Mouse (Mus musculus) liver, adult 2 months (tissue): ENCODE measurements at regions not wholly inside any gene's neighbourhood (a gene's known extent, or its start where the extent isn't known, plus 50 kb on each side); places are given as distances from the start of the nearest gene placed in this dataset.

Source experiments
- DNase-seq: peaks from one replicate; pipeline ENCODE4 v3.0.0-alpha.2; 2011; ENCODE audit warnings: low read depth, low spot score; ENCODE audit errors: extremely low read depth
- H3K27ac ChIP-seq: fragments of 200-500 bp; replicated peaks from 2 replicates; pipeline ENCODE4 v1.5.1; 2012; ENCODE audit warnings: low read depth, mild to moderate bottlenecking, control low read depth, inconsistent platforms, low read length; ENCODE audit not compliant: insufficient read depth
- H3K27me3 ChIP-seq: fragments of 200-500 bp; 2 replicates; pipeline ENCODE4 v1.6.1; 2012; ENCODE audit warnings: mild to moderate bottlenecking, moderate library complexity, low read length, inconsistent platforms; ENCODE audit not compliant: control insufficient read depth, insufficient read depth
- H3K36me3 ChIP-seq: fragments of 200-500 bp; 2 replicates; pipeline ENCODE4 v1.6.1; 2012; ENCODE audit warnings: low read length, inconsistent platforms; ENCODE audit not compliant: control insufficient read depth, insufficient read depth
- H3K4me1 ChIP-seq: fragments of 200-500 bp; 2 replicates; pipeline ENCODE4 v1.6.1; 2011; ENCODE audit warnings: low read length; ENCODE audit not compliant: control insufficient read depth, insufficient read depth
- H3K4me3 ChIP-seq: fragments of 200-500 bp; 2 replicates; pipeline ENCODE4 v1.5.1; 2011; ENCODE audit warnings: low read depth, mild to moderate bottlenecking, control low read depth, low read length, moderate library complexity; ENCODE audit not compliant: insufficient read depth
- H3K79me2 ChIP-seq: fragments of 200-500 bp; 2 replicates; pipeline ENCODE4 v1.6.1; 2012; ENCODE audit warnings: inconsistent platforms, mild to moderate bottlenecking, low read length, moderate library complexity; ENCODE audit not compliant: control insufficient read depth, insufficient read depth
- H3K9ac ChIP-seq: fragments of 200-500 bp; 2 replicates; pipeline ENCODE4 v1.6.1; 2012; ENCODE audit warnings: low read depth, mild to moderate bottlenecking, control low read depth, inconsistent platforms, low read length
- CTCF ChIP-seq: fragments of 200-500 bp; IDR thresholded peaks from 2 replicates; pipeline ENCODE4 v1.5.1; 2011; ENCODE audit warnings: low read depth, low read length, control low read depth
- POLR2A ChIP-seq: fragments of 200-500 bp; IDR thresholded peaks from 2 replicates; pipeline ENCODE4 v1.6.1; 2011; ENCODE audit warnings: low read length, control low read depth; ENCODE audit not compliant: insufficient read depth; ENCODE audit errors: extremely low read depth
- WGBS: fragments of 180-500 bp; shearing (Covaris S2); methylation state at CpG from one replicate; pipeline ENCODE4 v1.1.7; 2018; 5-methylcytosine and 5-hydroxymethylcytosine counted together

DNA sequence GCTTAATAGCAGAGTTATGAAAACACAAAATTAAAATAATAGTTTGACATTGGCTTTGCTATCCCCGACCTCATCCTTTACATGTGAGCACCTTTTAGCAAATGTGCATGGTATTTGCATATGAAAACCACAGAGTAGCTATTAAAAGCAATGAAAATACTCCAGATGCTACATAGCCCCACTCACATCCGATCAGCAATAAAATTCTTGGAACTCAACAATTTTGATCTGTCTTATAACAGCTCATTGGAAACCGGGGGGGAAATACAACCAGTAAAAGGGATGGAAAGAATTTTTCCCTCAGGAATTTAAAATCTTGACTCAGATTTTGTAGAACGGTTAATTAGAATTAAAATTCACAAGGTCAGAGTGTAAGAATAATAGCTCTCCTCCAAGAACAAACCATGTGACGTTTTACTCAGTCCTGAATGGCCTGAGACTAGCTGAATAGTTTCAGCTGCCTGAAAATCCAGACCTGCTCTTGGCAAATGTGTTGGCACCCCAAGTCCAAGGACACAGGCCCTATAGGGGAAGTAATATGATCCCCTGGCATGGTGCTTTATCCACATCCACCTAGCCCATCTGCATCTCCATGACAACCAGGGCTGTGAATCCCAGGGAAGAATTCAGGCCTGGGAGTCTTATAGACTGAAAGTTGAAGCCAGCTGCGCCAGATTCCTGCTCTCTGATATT, 370.9 kb downstream of the Tns3 start:
- no peak overlapping the region for H3K4me3 ChIP-seq
- 74% methylated on average over 6 of the region's 6 CpGs for WGBS
- H3K79me2 ChIP-seq: no peaks in the 10 kb centered on the region
- no peaks in the 10 kb centered on the region for H3K36me3 ChIP-seq
- no peak for DNase-seq
- no peaks in the 10 kb centered on the region for H3K27me3 ChIP-seq
- no peak overlapping the region for H3K27ac ChIP-seq
- H3K4me1 ChIP-seq: no peaks in the 10 kb centered on the region
- no peak overlapping the region for H3K9ac ChIP-seq
- TF ChIP-seq CTCF: no peak
- no peak for TF ChIP-seq POLR2A

DNA sequence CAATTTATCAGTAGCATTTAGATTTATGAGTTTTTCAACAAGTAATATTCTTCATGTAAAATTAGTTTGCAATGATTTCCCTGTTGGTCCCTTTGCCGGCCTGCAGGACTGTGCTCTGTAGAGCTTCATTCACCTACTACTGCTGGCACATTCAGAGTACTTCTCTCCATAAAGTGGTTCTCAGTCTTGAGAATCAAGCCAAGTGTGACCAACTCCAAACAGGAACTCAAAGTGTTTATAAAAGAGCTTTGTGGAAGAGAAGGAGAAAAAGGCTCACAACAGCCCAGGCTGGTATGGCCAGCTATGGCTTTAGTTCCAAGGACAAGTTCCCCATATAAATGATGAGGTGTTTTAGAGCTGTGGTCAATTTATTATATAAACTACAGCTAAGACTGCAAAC, 379.1 kb downstream of the Tns3 start:
- no peak for TF ChIP-seq POLR2A
- DNase-seq: no peak
- 94% methylated on average over 1 of the region's 1 CpGs for WGBS
- Histone ChIP-seq H3K4me3 (no peak overlapping the region), H3K4me1 (no peaks in the 10 kb centered on the region), H3K27me3 (no peaks in the 10 kb centered on the region), H3K36me3 (no peaks in the 10 kb centered on the region), H3K79me2 (no peaks in the 10 kb centered on the region), H3K27ac (no peak overlapping the region), H3K9ac (no peak overlapping the region)

DNA sequence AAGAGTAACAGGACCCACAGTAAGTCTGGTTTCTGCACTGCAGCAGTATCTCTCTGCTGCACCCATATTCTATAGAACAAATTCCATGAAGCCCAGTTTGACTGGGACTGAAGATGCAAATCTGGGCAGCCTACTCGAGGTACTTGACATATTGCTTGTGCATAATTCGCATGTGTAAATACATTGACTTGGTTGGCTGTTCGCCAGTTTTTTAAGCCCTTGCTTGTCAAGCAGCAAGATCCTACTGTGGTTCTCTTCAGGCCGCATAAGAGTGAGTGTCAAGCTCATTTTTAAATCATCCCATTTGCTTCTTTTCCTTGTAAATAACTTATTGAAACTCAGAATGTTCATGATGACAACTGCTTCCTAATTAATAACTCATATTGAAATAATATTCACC, 389.1 kb downstream of the Tns3 start:
- H3K4me1 ChIP-seq: no peaks in the 10 kb centered on the region
- WGBS: 65% methylated on average over 4 of the region's 4 CpGs
- no peak overlapping the region for H3K9ac ChIP-seq
- H3K27me3 ChIP-seq: no peaks in the 10 kb centered on the region
- H3K4me3 ChIP-seq: no peak overlapping the region
- H3K36me3 ChIP-seq: no peaks in the 10 kb centered on the region
- TF ChIP-seq POLR2A (no peak), CTCF (no peak)
- H3K79me2 ChIP-seq: no peaks in the 10 kb centered on the region
- no peak overlapping the region for H3K27ac ChIP-seq
- DNase-seq: no peak

DNA sequence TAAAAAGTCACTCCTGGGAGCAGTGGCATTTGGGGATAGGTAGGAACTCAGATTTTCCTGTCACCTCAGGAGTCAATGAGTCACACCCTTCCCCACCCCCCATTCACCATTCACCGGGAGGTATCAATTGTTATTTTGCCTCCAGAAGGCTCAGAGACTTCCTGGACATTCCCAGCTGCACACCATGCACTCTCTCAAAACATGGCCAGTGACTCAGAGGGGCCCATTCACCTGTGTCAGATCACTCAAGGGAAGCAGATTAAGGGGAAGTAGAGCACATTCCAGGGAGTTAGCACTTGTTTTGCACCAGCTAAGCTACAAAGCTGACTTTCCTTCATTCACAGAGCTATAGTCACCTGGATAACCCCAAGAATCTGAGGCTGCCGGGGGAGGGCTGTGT, 395.2 kb downstream of the Tns3 start:
- no peak for DNase-seq
- 78% methylated on average over 2 of the region's 2 CpGs for WGBS
- TF ChIP-seq POLR2A (no peak), CTCF (no peak)
- Histone ChIP-seq H3K79me2 (no peaks in the 10 kb centered on the region), H3K36me3 (no peaks in the 10 kb centered on the region), H3K9ac (no peak overlapping the region), H3K27ac (no peak overlapping the region), H3K4me1 (no peaks in the 10 kb centered on the region), H3K4me3 (no peak overlapping the region), H3K27me3 (no peaks in the 10 kb centered on the region)

DNA sequence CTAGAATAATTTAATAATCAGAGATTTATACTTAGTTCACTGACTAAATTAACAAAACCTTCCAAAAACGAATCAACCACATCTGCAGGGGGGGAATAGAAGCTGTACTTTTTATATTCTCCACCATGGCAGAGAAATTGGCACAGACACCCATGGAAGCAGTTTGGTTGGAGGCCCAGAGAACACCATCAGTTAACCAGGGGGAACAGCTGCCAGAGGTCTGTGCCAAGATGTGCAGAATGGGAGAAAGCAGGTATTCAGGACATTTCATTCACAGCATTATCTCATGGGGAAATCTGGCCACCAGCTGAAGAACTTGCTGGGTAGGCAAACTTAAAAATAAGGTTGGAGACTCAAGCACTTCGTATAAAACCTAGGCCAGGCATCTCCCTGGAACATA, 410.3 kb downstream of the Tns3 start:
- H3K4me3 ChIP-seq: no peak overlapping the region
- no peak for DNase-seq
- H3K27me3 ChIP-seq: no peaks in the 10 kb centered on the region
- H3K79me2 ChIP-seq: no peaks in the 10 kb centered on the region
- TF ChIP-seq POLR2A: no peak
- no peak for TF ChIP-seq CTCF
- H3K4me1 ChIP-seq: no peaks in the 10 kb centered on the region
- 66% methylated on average over 2 of the region's 2 CpGs for WGBS
- no peak overlapping the region for H3K27ac ChIP-seq
- H3K9ac ChIP-seq: no peak overlapping the region
- H3K36me3 ChIP-seq: no peaks in the 10 kb centered on the region

DNA sequence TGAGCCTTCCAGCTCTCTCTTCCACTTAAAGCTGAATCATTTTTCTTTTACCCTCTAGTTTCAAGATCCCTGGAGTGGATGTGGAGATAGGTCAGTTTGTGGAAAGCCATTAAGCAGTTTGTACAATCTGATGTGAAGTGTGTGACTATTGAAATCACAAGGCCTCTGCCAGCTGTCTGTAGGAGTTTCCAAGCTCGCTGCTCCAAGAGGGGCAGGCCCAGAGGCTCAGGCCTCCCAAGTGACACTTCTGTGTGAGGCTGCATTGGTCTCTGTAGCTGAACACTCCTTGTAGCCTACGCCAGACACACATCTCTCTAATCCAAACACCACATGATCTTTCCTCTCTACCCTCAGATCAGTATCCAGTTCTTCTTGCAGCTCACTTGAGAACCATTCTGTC, 413.0 kb downstream of the Tns3 start:
- Histone ChIP-seq H3K4me1 (no peaks in the 10 kb centered on the region), H3K27me3 (no peaks in the 10 kb centered on the region), H3K36me3 (no peaks in the 10 kb centered on the region), H3K27ac (no peak overlapping the region), H3K4me3 (no peak overlapping the region), H3K9ac (no peak overlapping the region), H3K79me2 (no peaks in the 10 kb centered on the region)
- WGBS: 76% methylated on average over 2 of the region's 2 CpGs
- TF ChIP-seq POLR2A (no peak), CTCF (no peak)
- no peak for DNase-seq
